Mouse (Mus musculus): ENCODE measurements around the gene Ccdc144b.

- TF ChIP-seq CTCF (IDR thresholded peaks at IDR 0.05; ENCODE audit: control insufficient read depth, insufficient read depth, insufficient read length) (no peak), MYOG (IDR thresholded peaks at IDR 0.05; ENCODE audit: control insufficient read depth, extremely low read depth, insufficient read length) (no peak), CEBPB (IDR thresholded peaks at IDR 0.05; ENCODE audit: low read depth) (no peak), MYOD1 (IDR thresholded peaks at IDR 0.05; ENCODE audit: control insufficient read depth, insufficient read length, low read depth) (no peak), MAX (IDR thresholded peaks at IDR 0.05) (no peak), USF1 (IDR thresholded peaks at IDR 0.05; ENCODE audit: low read depth) (no peak)
Observed at GRCm38 (mm10) chr3:35966493-35966892, 86.9 kb downstream of the Ccdc144b start.
